Mouse (Mus musculus) small intestine, adult 2 months (tissue): ENCODE results near the gene Adh1.

ENCODE experiments used
- CTCF ChIP-seq: fragments of 200-500 bp; IDR thresholded peaks from 2 replicates; pipeline ENCODE4 v1.5.1; 2012; ENCODE audit warnings: low read depth, mild to moderate bottlenecking, control low read depth, inconsistent platforms, low read length, moderate library complexity, mixed read lengths; ENCODE audit not compliant: insufficient replicate concordance, insufficient read length; ENCODE audit errors: extremely low read depth
- POLR2A ChIP-seq: fragments of 200-500 bp; IDR thresholded peaks from 2 replicates; pipeline ENCODE4 v1.6.1; 2012; ENCODE audit warnings: low read depth, mild to moderate bottlenecking, control low read depth, inconsistent platforms, low read length, moderate library complexity

DNA sequence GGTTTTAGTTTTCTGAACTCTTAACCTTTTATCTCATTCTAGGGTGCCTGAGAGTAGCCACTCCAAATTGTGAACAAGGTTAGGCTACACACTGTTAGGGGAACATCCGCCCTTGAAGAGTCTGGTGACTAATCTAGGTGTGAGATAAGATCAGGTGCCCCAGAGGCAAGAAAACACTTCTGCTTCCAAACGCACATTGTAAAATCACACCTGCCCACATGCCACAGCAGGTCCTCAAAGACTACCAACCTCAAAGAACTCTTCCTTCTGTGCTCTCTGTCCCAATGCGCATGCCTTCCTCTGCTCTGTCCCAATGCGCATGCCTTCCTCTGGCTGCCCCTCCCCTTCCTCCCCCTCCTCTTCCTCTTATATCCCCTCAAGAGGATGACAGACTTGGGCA lies 73.5 kb downstream of the Adh1 start:
- TF ChIP-seq POLR2A (no peak), CTCF (no peak)
